Mouse (Mus musculus): ENCODE data around the gene Ermp1. TPM values are rescaled to one million over a fixed set of nuclear protein-coding genes. Genes with fewer than 3 reads are reported as not detected.

Gene Ermp1
- polyA plus RNA-seq, 1 experiment from 2014 or later: 10.9 TPM

DNA sequence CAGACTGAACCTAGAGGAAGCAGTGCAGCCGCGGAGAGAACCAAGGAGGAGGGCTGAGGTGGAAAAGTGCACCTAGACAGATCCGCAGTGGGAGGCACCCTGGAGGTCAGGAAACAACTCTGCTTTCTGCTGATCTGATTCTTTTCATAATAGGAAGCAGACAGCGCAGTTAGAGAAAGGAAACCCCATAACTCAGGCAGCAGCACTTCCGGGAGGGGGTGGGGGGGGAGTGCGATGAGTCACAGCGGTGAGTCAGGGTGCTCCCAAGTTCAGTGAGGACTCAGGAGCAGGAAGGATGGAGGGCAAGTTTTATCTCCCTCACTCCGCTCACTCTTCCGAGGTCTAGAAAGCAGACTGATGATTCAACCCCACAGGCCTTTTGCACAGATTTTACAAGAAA, 7.2 kb downstream of the Ermp1 start:
- Histone ChIP-seq H3K36me3 (ENCODE audit: control insufficient read depth, insufficient read depth, low read length) (0 out of 2 replicates have a peak, but pooled peaks cover 2% of the 10 kb centered on the region), H3K4me2 (replicated peaks; ENCODE audit: low read depth, low read length) (no peak overlapping the region), H3K4me3 (ENCODE audit: low read depth, low read length) (no peak overlapping the region), H3K27ac (ENCODE audit: low read depth, low read length) (no peak overlapping the region), H3K9ac (ENCODE audit: low read depth, low read length) (no peak overlapping the region), H3K4me1 (replicated peaks; ENCODE audit: control insufficient read depth, insufficient read depth, low read length) (no peaks in the 10 kb centered on the region), H3K9me3 (ENCODE audit: control insufficient read depth, low read length) (no peaks in the 10 kb centered on the region), H3K27me3 (ENCODE audit: control insufficient read depth, insufficient read depth, low read length) (no peaks in the 10 kb centered on the region)
- DNase-seq (ENCODE audit: low spot score) (no peak), ATAC-seq (ENCODE audit: low FRiP score) (no peak)
- 64% methylated on average over 7 of the region's 9 CpGs for WGBS

DNA sequence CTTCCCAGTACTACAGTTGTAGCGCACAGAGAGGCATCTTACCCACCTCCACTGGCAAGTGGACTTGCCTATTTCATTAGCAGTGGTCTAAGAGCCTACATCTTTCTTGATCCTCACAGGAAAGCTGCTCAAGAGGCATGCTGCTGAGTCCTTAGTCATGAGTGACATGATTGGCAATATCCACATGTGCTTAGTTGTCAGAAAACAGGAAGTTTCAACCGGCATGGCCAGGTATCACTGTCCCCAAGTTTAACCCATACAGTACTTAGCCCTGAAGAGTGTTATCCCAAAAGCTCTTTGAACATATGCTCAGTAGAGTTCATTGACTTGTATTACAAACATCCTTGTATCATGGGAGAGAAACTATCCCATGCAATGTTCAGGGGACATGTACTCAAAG, 36.1 kb downstream of the Ermp1 start:
- H3K4me1 ChIP-seq (replicated peaks; ENCODE audit: control insufficient read depth, insufficient read depth, low read length): no peaks in the 10 kb centered on the region
- H3K4me2 ChIP-seq (replicated peaks; ENCODE audit: low read depth, low read length): no peak overlapping the region
- H3K9me3 ChIP-seq (ENCODE audit: control insufficient read depth, low read length): no peaks in the 10 kb centered on the region
- H3K9ac ChIP-seq (ENCODE audit: low read depth, low read length): no peak overlapping the region
- ATAC-seq (ENCODE audit: low FRiP score): no peak
- 88% methylated on average over 2 of the region's 2 CpGs for WGBS
- no peak overlapping the region for H3K27ac ChIP-seq (ENCODE audit: low read depth, low read length)
- no peak for DNase-seq (ENCODE audit: low spot score)
- H3K4me3 ChIP-seq (ENCODE audit: low read depth, low read length): no peak overlapping the region
- H3K27me3 ChIP-seq (ENCODE audit: control insufficient read depth, insufficient read depth, low read length): no peaks in the 10 kb centered on the region
- no peaks in the 10 kb centered on the region for H3K36me3 ChIP-seq (ENCODE audit: control insufficient read depth, insufficient read depth, low read length)

DNA sequence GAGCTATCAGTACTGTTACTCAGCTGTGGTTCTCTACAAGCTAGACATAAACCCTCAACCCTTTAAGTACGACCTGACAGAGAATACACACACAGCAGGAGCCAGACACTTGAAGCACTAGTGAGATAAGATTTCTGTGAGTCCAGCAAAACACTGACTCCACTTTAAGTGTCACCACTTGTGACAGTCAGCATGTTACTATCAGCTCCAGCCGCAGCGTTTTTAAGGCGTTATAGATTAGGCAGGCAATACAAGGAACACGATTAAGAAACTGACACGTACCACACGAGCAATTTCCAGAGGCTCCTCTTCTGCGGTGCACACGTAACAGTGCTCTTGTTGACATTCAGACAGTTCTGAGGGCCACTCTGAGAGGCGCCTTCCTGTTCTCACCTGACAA, 37.3 kb downstream of the Ermp1 start:
- H3K36me3 ChIP-seq (ENCODE audit: control insufficient read depth, insufficient read depth, low read length): no peaks in the 10 kb centered on the region
- ATAC-seq (ENCODE audit: low FRiP score) (no peak), DNase-seq (ENCODE audit: low spot score) (no peak)

DNA sequence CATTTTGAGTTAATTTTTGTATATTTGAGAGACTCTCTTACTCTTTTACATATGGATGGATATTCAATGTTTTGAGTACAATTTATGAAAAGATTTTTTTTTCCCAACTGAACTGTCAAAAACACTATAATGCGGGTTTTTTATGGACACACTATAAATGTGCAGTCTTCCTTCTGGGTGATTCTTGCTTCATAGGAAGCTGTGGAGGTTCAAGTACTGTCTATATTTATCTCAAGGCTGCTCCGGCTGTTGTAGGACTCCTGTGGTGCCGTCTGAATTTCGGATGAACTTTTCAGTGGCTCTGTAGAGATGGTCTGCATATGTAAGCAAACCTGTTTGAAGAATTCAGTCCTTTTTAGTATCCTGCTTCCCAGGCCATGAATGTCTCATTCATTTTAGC, 40.0 kb downstream of the Ermp1 start:
- no peak for ATAC-seq (ENCODE audit: low FRiP score)
- Histone ChIP-seq H3K27ac (ENCODE audit: low read depth, low read length) (no peak overlapping the region), H3K4me2 (replicated peaks; ENCODE audit: low read depth, low read length) (no peak overlapping the region), H3K9ac (ENCODE audit: low read depth, low read length) (no peak overlapping the region), H3K4me3 (ENCODE audit: low read depth, low read length) (no peak overlapping the region), H3K27me3 (ENCODE audit: control insufficient read depth, insufficient read depth, low read length) (no peaks in the 10 kb centered on the region), H3K4me1 (replicated peaks; ENCODE audit: control insufficient read depth, insufficient read depth, low read length) (no peaks in the 10 kb centered on the region), H3K36me3 (ENCODE audit: control insufficient read depth, insufficient read depth, low read length) (0 out of 2 replicates have a peak, but pooled peaks cover 3% of the 10 kb centered on the region), H3K9me3 (ENCODE audit: control insufficient read depth, low read length) (no peaks in the 10 kb centered on the region)
- WGBS: 83% methylated on average over 4 of the region's 4 CpGs
- no peak for DNase-seq (ENCODE audit: low spot score)

More for the DNA sequence above, 37.3 kb downstream of the Ermp1 start:
- Histone ChIP-seq H3K27me3 (ENCODE audit: control insufficient read depth, insufficient read depth, low read length) (no peaks in the 10 kb centered on the region), H3K4me2 (replicated peaks; ENCODE audit: low read depth, low read length) (no peak overlapping the region), H3K9ac (ENCODE audit: low read depth, low read length) (no peak overlapping the region), H3K4me3 (ENCODE audit: low read depth, low read length) (no peak overlapping the region), H3K9me3 (ENCODE audit: control insufficient read depth, low read length) (no peaks in the 10 kb centered on the region), H3K4me1 (replicated peaks; ENCODE audit: control insufficient read depth, insufficient read depth, low read length) (no peaks in the 10 kb centered on the region), H3K27ac (ENCODE audit: low read depth, low read length) (no peak overlapping the region)
- 93% methylated on average over 10 of the region's 10 CpGs for WGBS

DNA sequence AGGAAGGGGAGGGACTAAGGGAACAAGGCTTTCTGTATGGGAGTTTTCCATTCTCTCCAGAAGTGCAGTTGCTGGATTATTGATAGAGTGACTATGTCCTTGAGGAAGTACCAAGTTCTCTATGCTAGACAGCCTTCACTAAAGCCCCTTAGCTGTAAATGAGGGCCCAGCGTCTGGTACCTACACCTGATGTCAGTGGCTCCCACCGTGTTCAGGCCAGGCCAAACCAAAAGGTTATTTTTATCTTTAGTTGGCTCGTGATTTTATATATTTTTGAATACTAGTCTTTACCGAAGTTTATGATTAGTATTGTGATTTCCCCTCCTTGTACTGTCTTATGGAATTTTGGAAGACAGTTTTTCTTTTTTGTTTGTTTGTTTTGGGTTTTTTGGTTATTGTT, 40.7 kb downstream of the Ermp1 start:
- no peak for ATAC-seq (ENCODE audit: low FRiP score)
- H3K27ac ChIP-seq (ENCODE audit: low read depth, low read length): no peak overlapping the region
- no peak overlapping the region for H3K4me2 ChIP-seq (replicated peaks; ENCODE audit: low read depth, low read length)
- H3K9ac ChIP-seq (ENCODE audit: low read depth, low read length): no peak overlapping the region
- DNase-seq (ENCODE audit: low spot score): no peak
- H3K4me3 ChIP-seq (ENCODE audit: low read depth, low read length): no peak overlapping the region
- no peaks in the 10 kb centered on the region for H3K9me3 ChIP-seq (ENCODE audit: control insufficient read depth, low read length)
- 0 out of 2 replicates have a peak, but pooled peaks cover 3% of the 10 kb centered on the region for H3K36me3 ChIP-seq (ENCODE audit: control insufficient read depth, insufficient read depth, low read length)
- 94% methylated on average over 4 of the region's 4 CpGs for WGBS
- no peaks in the 10 kb centered on the region for H3K4me1 ChIP-seq (replicated peaks; ENCODE audit: control insufficient read depth, insufficient read depth, low read length)
- no peaks in the 10 kb centered on the region for H3K27me3 ChIP-seq (ENCODE audit: control insufficient read depth, insufficient read depth, low read length)

DNA sequence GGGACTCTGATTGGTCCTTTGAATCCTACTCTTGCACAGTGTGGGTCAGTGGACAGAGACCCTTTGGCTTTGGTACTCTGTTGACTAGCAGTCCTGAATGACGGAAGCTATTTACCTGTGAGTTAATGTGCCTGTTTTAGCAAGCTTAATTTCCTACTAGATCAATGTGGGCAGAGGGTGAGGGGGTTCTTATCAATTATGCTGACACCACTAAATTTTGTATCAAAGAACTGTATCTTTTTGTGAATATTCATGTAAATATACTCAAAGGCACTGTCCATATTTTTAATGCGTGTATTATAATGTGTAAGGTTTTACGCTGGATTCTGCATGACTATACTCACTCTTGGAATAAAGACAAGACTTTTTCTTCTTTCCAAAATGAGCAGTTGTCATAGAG, 43.6 kb downstream of the Ermp1 start:
- ATAC-seq (ENCODE audit: low FRiP score) (no peak), DNase-seq (ENCODE audit: low spot score) (no peak)
- 89% methylated on average over 3 of the region's 3 CpGs for WGBS
- Histone ChIP-seq H3K27me3 (ENCODE audit: control insufficient read depth, insufficient read depth, low read length) (no peaks in the 10 kb centered on the region), H3K4me3 (ENCODE audit: low read depth, low read length) (no peak overlapping the region), H3K36me3 (ENCODE audit: control insufficient read depth, insufficient read depth, low read length) (0 out of 2 replicates have a peak, but pooled peaks cover 3% of the 10 kb centered on the region), H3K9me3 (ENCODE audit: control insufficient read depth, low read length) (no peaks in the 10 kb centered on the region), H3K27ac (ENCODE audit: low read depth, low read length) (no peak overlapping the region), H3K4me1 (replicated peaks; ENCODE audit: control insufficient read depth, insufficient read depth, low read length) (no peaks in the 10 kb centered on the region), H3K9ac (ENCODE audit: low read depth, low read length) (no peak overlapping the region), H3K4me2 (replicated peaks; ENCODE audit: low read depth, low read length) (no peak overlapping the region)

DNA sequence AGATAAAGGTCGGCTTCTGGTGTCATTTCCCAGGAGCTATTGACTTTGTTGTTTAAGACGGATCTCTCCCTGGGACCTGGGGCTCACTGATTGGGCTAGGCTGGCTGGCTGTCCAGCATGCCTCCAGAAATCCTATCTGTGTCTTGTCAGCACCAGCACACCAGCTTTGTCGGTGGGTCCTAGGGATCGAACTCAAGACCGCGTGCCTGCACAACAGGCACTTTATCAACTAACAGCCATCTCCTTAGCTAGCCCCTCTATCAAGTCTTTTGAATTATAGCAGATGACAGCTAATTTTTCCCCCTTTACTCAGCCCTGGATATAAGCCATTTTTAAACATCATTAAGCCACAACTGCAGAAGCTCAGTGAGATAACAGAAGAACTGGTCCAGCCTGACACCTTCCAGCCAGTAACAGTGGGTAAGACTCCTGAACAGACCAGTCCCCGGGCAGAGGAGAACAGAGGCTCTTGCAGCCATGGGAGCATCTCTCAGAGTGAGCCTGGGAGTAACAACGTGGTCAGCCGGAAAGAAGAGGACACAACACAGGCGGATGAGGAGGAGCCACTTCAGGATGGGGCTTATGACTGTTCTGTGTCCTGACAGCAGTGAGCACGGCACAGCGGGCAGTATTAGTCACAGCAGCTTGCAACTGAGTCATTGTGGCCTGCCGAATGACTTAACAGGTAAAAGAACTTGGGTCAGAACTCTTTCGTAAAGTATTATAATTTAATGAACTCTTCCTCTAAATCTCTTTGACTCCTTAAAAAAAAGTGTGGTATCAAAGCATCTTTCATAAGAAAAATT, 44.5 kb downstream of the Ermp1 start:
- H3K4me2 ChIP-seq (replicated peaks; ENCODE audit: low read depth, low read length): no peak overlapping the region
- H3K9me3 ChIP-seq (ENCODE audit: control insufficient read depth, low read length): no peaks in the 10 kb centered on the region
- 0 out of 2 replicates have a peak, but pooled peaks cover 3% of the 10 kb centered on the region for H3K36me3 ChIP-seq (ENCODE audit: control insufficient read depth, insufficient read depth, low read length)
- H3K4me3 ChIP-seq (ENCODE audit: low read depth, low read length): no peak overlapping the region
- no peaks in the 10 kb centered on the region for H3K27me3 ChIP-seq (ENCODE audit: control insufficient read depth, insufficient read depth, low read length)
- DNase-seq (ENCODE audit: low spot score) (no peak), ATAC-seq (ENCODE audit: low FRiP score) (no peak)
- H3K27ac ChIP-seq (ENCODE audit: low read depth, low read length): no peak overlapping the region
- no peaks in the 10 kb centered on the region for H3K4me1 ChIP-seq (replicated peaks; ENCODE audit: control insufficient read depth, insufficient read depth, low read length)
- 88% methylated on average over 14 of the region's 14 CpGs for WGBS
- no peak overlapping the region for H3K9ac ChIP-seq (ENCODE audit: low read depth, low read length)

DNA sequence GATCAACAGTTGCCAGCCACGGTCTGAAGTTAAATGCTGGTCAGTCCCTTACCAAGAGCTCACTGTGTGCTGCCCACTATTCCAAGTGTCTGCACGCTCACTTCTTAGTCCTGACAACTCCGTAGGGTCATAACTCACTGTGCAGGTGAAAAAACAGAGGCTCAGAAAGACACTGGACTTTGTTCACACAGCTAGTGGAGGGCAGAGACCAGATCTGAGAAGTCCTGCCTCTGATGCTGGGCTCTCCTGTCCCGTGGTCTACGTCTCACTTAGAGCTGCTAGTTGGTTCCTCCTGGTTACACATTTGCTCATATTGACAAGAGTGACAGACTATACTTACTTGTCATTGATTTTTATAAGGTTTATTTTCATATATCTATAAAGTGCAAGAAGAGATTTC, 49.2 kb downstream of the Ermp1 start:
- H3K27ac ChIP-seq (ENCODE audit: low read depth, low read length): no peak overlapping the region
- no peak for ATAC-seq (ENCODE audit: low FRiP score)
- H3K27me3 ChIP-seq (ENCODE audit: control insufficient read depth, insufficient read depth, low read length): no peaks in the 10 kb centered on the region
- no peak overlapping the region for H3K9ac ChIP-seq (ENCODE audit: low read depth, low read length)
- H3K36me3 ChIP-seq (ENCODE audit: control insufficient read depth, insufficient read depth, low read length): peaks cover 5% of the 10 kb centered on the region; the same call in 1 of the 2 replicates
- no peak for DNase-seq (ENCODE audit: low spot score)
- H3K9me3 ChIP-seq (ENCODE audit: control insufficient read depth, low read length): no peaks in the 10 kb centered on the region
- H3K4me2 ChIP-seq (replicated peaks; ENCODE audit: low read depth, low read length): no peak overlapping the region
- H3K4me3 ChIP-seq (ENCODE audit: low read depth, low read length): no peak overlapping the region
- H3K4me1 ChIP-seq (replicated peaks; ENCODE audit: control insufficient read depth, insufficient read depth, low read length): no peaks in the 10 kb centered on the region
- 92% methylated on average over 5 of the region's 5 CpGs for WGBS

DNA sequence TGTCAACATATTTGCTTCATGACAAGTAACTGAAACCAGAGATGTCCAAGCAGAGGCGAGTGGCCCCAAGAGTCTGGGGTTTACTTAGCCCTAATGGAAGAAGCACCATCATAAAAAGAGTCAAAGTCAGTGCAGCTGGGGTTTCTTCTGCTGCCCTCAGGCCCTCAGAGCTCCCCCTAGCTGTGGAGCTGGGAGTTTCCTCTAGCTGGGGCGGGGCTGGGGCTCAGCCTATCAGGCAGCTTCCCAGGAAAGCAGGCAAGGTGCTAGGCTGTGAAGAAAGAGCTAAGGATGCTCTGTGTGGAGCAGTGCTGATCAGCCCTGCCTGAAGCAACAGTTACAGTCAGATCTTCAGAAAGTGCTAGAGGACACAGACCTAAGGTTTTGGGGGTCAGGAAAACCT, 51.2 kb downstream of the Ermp1 start:
- Histone ChIP-seq H3K4me1 (replicated peaks; ENCODE audit: control insufficient read depth, insufficient read depth, low read length) (no peaks in the 10 kb centered on the region), H3K9ac (ENCODE audit: low read depth, low read length) (no peak overlapping the region), H3K36me3 (ENCODE audit: control insufficient read depth, insufficient read depth, low read length) (peaks cover 3% of the 10 kb centered on the region; the same call in 1 of the 2 replicates), H3K4me2 (replicated peaks; ENCODE audit: low read depth, low read length) (no peak overlapping the region), H3K4me3 (ENCODE audit: low read depth, low read length) (no peak overlapping the region), H3K27me3 (ENCODE audit: control insufficient read depth, insufficient read depth, low read length) (no peaks in the 10 kb centered on the region), H3K9me3 (ENCODE audit: control insufficient read depth, low read length) (no peaks in the 10 kb centered on the region), H3K27ac (ENCODE audit: low read depth, low read length) (no peak overlapping the region)
- 93% methylated on average over 2 of the region's 2 CpGs for WGBS
- DNase-seq (ENCODE audit: low spot score) (no peak), ATAC-seq (ENCODE audit: low FRiP score) (no peak)

Data from hindbrain, embryonic 11.5 days (tissue).